Mouse (Mus musculus): ENCODE measurements around the gene CT030661.1.
"Not testable (repeated sequence)": the region's sequence is repeated elsewhere in the genome, so short reads cannot be mapped to it uniquely, and the experiment has no call there.

DNA sequence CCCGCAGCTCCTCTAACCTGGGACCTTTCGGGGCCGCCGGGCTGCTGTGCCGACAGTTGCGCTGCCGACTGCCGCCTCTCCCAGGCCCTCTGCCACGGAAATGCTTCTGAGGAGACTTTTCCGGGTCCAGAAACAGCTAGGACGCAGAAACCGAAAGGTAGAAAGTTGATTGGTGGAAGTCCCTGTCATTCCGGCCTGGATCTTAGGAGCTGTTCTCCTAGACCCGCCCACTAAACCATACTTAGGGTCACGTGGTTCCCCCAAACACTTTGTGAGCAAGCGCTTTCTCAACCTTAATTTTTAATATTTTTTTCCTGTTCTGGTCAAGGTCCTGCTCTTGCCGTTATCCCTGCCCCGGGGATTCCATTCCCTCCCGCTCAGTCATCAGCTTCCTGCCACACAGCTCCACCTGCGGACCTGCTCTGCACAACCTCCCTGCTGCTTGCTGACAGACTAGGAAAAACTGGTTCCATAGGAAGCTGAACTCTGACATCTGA, at the start of gene CT030661.1:
- not testable (repeated sequence) for TF ChIP-seq EP300 (IDR thresholded peaks at IDR 0.05; ENCODE audit: insufficient read depth, low read depth, low read length)
- TF ChIP-seq POLR2A (IDR thresholded peaks at IDR 0.05; ENCODE audit: insufficient read depth, low read depth, low read length): peak; percentile 68

Data from heart, adult 2 months (tissue).